Mouse (Mus musculus) liver, embryonic 16.5 days (tissue): Measurements from ENCODE around the gene Slco3a1. TPM values are rescaled to one million over a fixed set of nuclear protein-coding genes. Genes with fewer than 3 reads are reported as not detected.

Source experiments
- ATAC-seq: fragments of 200-750 bp; cut with Nextera tagmentation; 2 replicates; pipeline ENCODE4 v1.8.0; 2017; ENCODE audit warnings: low read depth, mild to moderate bottlenecking, moderate number of reproducible peaks, moderate library complexity
- H3K27ac ChIP-seq: fragments of 300-500 bp; sonication (generic); 2 replicates; pipeline ENCODE4 v1.5.1; 2014; ENCODE audit warnings: mild to moderate bottlenecking, low read length
- H3K27me3 ChIP-seq: fragments of 300-500 bp; sonication (generic); 2 replicates; pipeline ENCODE4 v1.6.1; 2014; ENCODE audit warnings: low read depth, low read length, mixed read lengths; ENCODE audit not compliant: control insufficient read depth, insufficient read depth
- H3K36me3 ChIP-seq: fragments of 300-500 bp; sonication (generic); 2 replicates; pipeline ENCODE4 v1.6.1; 2014; ENCODE audit warnings: mild to moderate bottlenecking; ENCODE audit not compliant: control insufficient read depth, insufficient read depth
- H3K4me1 ChIP-seq: fragments of 300-500 bp; sonication (generic); 2 replicates; pipeline ENCODE4 v1.6.1; 2014; ENCODE audit warnings: low read depth, low read length, mixed read lengths; ENCODE audit not compliant: control insufficient read depth
- H3K4me2 ChIP-seq: fragments of 300-500 bp; sonication (generic); 2 replicates; pipeline ENCODE4 v1.6.1; 2014; ENCODE audit warnings: low read depth, low read length, mixed read lengths
- H3K4me3 ChIP-seq: fragments of 300-500 bp; sonication (generic); 2 replicates; pipeline ENCODE4 v1.5.1; 2014; ENCODE audit warnings: low read depth, mild to moderate bottlenecking, low read length
- H3K9ac ChIP-seq: fragments of 300-500 bp; sonication (generic); 2 replicates; pipeline ENCODE4 v1.6.1; 2014; ENCODE audit warnings: low read depth, low read length
- H3K9me3 ChIP-seq: fragments of 300-500 bp; sonication (generic); replicated peaks from 2 replicates; pipeline ENCODE4 v1.6.1; 2016; ENCODE audit warnings: low read length; ENCODE audit not compliant: control insufficient read depth
- WGBS: fragments of 180-500 bp; shearing (Covaris S2); extraction: QIAGEN DNeasy Blood & Tissue Kit; methylation state at CpG from one replicate; pipeline ENCODE4 v1.1.7; 2014; ENCODE audit not compliant: insufficient replicate concordance; 5-methylcytosine and 5-hydroxymethylcytosine counted together
- polyA plus RNA-seq: library from polyadenylated mRNA; unstranded; fragments of >200 nt; fragmentation: Nextera tagmentation; extraction: Ambion mirVana; gene quantifications from 2 replicates; pipeline ENCODE4 v1.2.1, GENCODE M21; 2015

The Slco3a1 gene
- polyA plus RNA-seq, 1 experiment from 2014 or later: 1.2 TPM

GRCm38 (mm10) chr7:74499470-74499869 lies 55.1 kb downstream of the Slco3a1 start:
- Histone ChIP-seq H3K4me3 (no peak overlapping the region), H3K9me3 (no peaks in the 10 kb centered on the region), H3K27ac (no peak overlapping the region), H3K36me3 (no peaks in the 10 kb centered on the region), H3K9ac (no peak overlapping the region), H3K27me3 (no peaks in the 10 kb centered on the region), H3K4me1 (no peaks in the 10 kb centered on the region), H3K4me2 (no peak overlapping the region)
- 78% methylated on average over 5 of the region's 5 CpGs for WGBS
- no peak for ATAC-seq

GRCm38 (mm10) chr7:74498266-74498980 lies 56.2 kb downstream of the Slco3a1 start:
- Histone ChIP-seq H3K27me3 (no peaks in the 10 kb centered on the region), H3K9ac (no peak overlapping the region), H3K27ac (no peak overlapping the region), H3K9me3 (no peaks in the 10 kb centered on the region), H3K4me1 (no peaks in the 10 kb centered on the region), H3K36me3 (no peaks in the 10 kb centered on the region), H3K4me2 (no peak overlapping the region), H3K4me3 (no peak overlapping the region)
- 64% methylated on average over 4 of the region's 4 CpGs for WGBS
- no peak for ATAC-seq

GRCm38 (mm10) chr7:74497203-74497602 lies 57.4 kb downstream of the Slco3a1 start:
- ATAC-seq: 0 out of 2 replicates have a peak, but pooled peaks have one; percentile 27
- Histone ChIP-seq H3K36me3 (no peaks in the 10 kb centered on the region), H3K4me1 (no peaks in the 10 kb centered on the region), H3K27me3 (no peaks in the 10 kb centered on the region), H3K4me2 (no peak overlapping the region), H3K9ac (no peak overlapping the region), H3K4me3 (no peak overlapping the region), H3K27ac (no peak overlapping the region), H3K9me3 (no peaks in the 10 kb centered on the region)
- WGBS: 13% methylated on average over 2 of the region's 2 CpGs

DNA sequence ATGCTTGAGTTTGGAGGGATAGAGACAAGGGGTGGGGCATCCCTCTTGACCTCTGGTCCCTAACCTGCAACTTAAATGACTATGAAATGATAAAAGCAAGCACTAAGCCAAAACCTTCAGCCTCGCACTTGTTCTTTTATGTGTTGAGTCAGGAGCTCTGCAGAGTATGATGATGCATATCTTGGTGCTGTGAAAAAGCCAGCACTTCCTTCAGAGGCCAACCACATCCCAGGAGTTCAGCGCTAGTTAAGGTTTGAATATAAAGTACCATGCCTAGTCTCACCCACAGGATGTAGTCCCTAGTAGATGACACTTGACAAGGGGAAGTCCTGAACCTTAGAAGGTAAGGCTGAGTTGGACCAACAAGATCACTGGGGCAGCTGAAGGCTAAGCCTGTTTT lies 59.1 kb downstream of the Slco3a1 start:
- Histone ChIP-seq H3K27me3 (no peaks in the 10 kb centered on the region), H3K27ac (no peak overlapping the region), H3K9ac (no peak overlapping the region), H3K36me3 (no peaks in the 10 kb centered on the region), H3K9me3 (no peaks in the 10 kb centered on the region), H3K4me2 (no peak overlapping the region), H3K4me3 (no peak overlapping the region), H3K4me1 (no peaks in the 10 kb centered on the region)
- no peak for ATAC-seq
- 24% methylated on average over 2 of the region's 2 CpGs for WGBS

DNA sequence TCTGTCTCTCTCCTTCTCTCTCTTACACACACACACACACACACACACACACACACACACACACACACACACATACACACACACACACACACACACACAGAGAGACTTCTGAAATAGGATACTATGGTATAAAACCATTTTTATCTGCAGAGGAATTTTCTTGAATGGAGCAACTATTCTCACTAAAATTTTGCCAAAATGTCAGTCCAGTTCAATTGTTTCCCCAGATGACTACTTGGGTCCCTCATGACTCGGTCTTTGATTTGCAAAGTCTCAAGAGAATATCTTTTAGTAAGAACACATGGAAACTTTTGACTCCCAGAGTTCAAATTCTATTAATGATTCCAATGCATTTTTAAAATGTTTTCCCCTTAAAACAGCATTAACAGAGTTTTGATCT lies 60.8 kb downstream of the Slco3a1 start:
- H3K4me2 ChIP-seq: no peak overlapping the region
- H3K36me3 ChIP-seq: no peaks in the 10 kb centered on the region
- H3K27ac ChIP-seq: no peak overlapping the region
- H3K27me3 ChIP-seq: no peaks in the 10 kb centered on the region
- ATAC-seq: no peak
- H3K9me3 ChIP-seq: no peaks in the 10 kb centered on the region
- H3K4me3 ChIP-seq: no peak overlapping the region
- no peaks in the 10 kb centered on the region for H3K4me1 ChIP-seq
- WGBS: 56% methylated on average over 1 of the region's 1 CpGs
- no peak overlapping the region for H3K9ac ChIP-seq

GRCm38 (mm10) chr7:74491683-74492355 lies 62.8 kb downstream of the Slco3a1 start:
- no peak overlapping the region for H3K9ac ChIP-seq
- H3K4me2 ChIP-seq: no peak overlapping the region
- 52% methylated on average over 9 of the region's 9 CpGs for WGBS
- H3K27me3 ChIP-seq: no peaks in the 10 kb centered on the region
- no peaks in the 10 kb centered on the region for H3K4me1 ChIP-seq
- H3K9me3 ChIP-seq: no peaks in the 10 kb centered on the region
- H3K36me3 ChIP-seq: no peaks in the 10 kb centered on the region
- no peak overlapping the region for H3K27ac ChIP-seq
- no peak overlapping the region for H3K4me3 ChIP-seq
- no peak for ATAC-seq

- WGBS: 56% methylated on average over 3 of the region's 3 CpGs
- Histone ChIP-seq H3K27me3 (no peaks in the 10 kb centered on the region), H3K27ac (no peak overlapping the region), H3K4me2 (no peak overlapping the region), H3K4me1 (no peaks in the 10 kb centered on the region), H3K4me3 (no peak overlapping the region), H3K36me3 (no peaks in the 10 kb centered on the region), H3K9ac (no peak overlapping the region), H3K9me3 (no peaks in the 10 kb centered on the region)
- no peak for ATAC-seq
These were observed 66.4 kb downstream of the Slco3a1 start for GRCm38 (mm10) chr7:74488141-74488540.

DNA sequence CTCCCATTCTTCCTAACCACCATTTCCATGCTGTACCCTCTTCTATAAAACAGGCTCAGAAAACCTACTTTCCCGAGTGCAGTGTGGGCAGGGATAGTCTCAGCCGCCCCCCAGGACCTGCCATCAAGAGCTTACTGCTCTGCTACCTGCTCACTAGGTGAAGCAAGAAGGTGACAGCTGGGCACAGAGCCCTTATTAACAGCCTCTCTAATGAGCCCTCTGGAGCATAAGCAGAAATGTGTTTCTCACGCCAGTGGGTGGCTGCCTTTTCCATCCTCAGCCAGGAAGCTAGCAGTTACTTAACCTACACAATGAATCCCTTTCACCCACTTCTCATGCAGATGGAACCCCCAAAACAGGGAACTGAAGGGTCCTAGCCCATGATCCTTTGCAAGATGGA lies 66.9 kb downstream of the Slco3a1 start:
- no peak for ATAC-seq
- Histone ChIP-seq H3K9me3 (no peaks in the 10 kb centered on the region), H3K4me1 (no peaks in the 10 kb centered on the region), H3K4me2 (no peak overlapping the region), H3K27ac (no peak overlapping the region), H3K36me3 (no peaks in the 10 kb centered on the region), H3K27me3 (no peaks in the 10 kb centered on the region), H3K4me3 (no peak overlapping the region), H3K9ac (no peak overlapping the region)
- WGBS: 59% methylated on average over 3 of the region's 3 CpGs

- H3K4me3 ChIP-seq: no peak overlapping the region
- no peaks in the 10 kb centered on the region for H3K9me3 ChIP-seq
- 64% methylated on average over 4 of the region's 4 CpGs for WGBS
- no peak overlapping the region for H3K27ac ChIP-seq
- ATAC-seq: no peak
- no peak overlapping the region for H3K9ac ChIP-seq
- no peaks in the 10 kb centered on the region for H3K27me3 ChIP-seq
- H3K4me2 ChIP-seq: no peak overlapping the region
- H3K4me1 ChIP-seq: no peaks in the 10 kb centered on the region
- no peaks in the 10 kb centered on the region for H3K36me3 ChIP-seq
These were observed 68.5 kb downstream of the Slco3a1 start for GRCm38 (mm10) chr7:74486083-74486482.
